Mouse (Mus musculus): ENCODE data around the gene L2hgdh.

DNA sequence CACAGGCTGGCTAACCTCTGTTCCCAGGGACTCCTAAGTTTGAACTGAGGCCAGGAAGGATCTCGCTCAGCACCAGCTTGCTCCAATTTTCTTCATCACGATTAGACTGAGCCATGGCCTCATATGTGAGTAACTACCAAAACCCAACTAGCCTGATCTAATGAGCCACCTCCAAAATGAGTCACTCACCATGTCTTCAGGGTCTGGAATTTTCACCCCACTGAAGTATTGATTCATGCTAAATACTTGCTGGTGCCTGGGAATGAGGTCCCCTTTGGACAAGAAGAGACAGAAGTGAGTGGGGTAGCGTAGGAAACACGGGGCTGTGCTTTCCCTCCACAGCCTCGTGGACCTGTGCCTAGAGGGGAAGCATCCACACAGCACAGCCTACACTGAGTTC is 29.3 kb upstream of the L2hgdh start:
- TF ChIP-seq CTCF (IDR thresholded peaks at IDR 0.05; ENCODE audit: borderline replicate concordance, insufficient read depth, low read depth, low read length) (no peak), POLR2A (IDR thresholded peaks at IDR 0.05; ENCODE audit: borderline replicate concordance, insufficient read depth, low read length) (no peak)
